Mouse (Mus musculus): ENCODE data around the gene Nt5m.

DNA sequence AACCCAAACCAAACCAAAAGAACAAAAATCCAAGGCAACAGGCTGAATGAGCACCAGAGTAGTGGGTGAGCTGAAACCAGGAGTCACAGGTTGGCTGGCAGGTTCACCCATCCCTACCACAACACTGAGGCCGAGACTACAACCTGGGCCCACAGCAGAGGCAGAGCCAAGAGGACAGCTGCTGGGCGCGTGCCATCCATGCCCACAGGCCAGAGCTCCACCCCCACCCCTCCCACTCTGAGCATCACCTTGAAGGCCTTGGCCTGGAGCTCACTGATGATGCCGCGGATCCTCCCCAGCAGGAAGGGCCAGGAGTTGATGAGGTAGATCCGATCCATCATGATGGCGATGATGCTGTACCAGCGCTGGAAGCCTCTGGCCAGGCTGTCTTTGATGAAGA lies 37.4 kb upstream of the Nt5m start:
- no peak for TF ChIP-seq GATA1 (IDR thresholded peaks at IDR 0.05; ENCODE audit: low read length)
- no peak for TF ChIP-seq TAL1 (IDR thresholded peaks at IDR 0.05; ENCODE audit: low read length)
